Mouse (Mus musculus) testis, adult 2 months (tissue): ENCODE measurements around the gene Unc5cl.

Source experiments
- CTCF ChIP-seq: fragments of 200-500 bp; IDR thresholded peaks from 2 replicates; pipeline ENCODE4 v1.5.1; 2012; ENCODE audit warnings: low read depth, mild to moderate bottlenecking, inconsistent platforms, low read length, moderate library complexity; ENCODE audit not compliant: control insufficient read depth, insufficient read depth, insufficient replicate concordance
- POLR2A ChIP-seq: fragments of 200-500 bp; IDR thresholded peaks from 2 replicates; pipeline ENCODE4 v1.6.1; 2012; ENCODE audit warnings: low read depth, mild to moderate bottlenecking, inconsistent platforms, low read length, moderate library complexity; ENCODE audit not compliant: control insufficient read depth

DNA sequence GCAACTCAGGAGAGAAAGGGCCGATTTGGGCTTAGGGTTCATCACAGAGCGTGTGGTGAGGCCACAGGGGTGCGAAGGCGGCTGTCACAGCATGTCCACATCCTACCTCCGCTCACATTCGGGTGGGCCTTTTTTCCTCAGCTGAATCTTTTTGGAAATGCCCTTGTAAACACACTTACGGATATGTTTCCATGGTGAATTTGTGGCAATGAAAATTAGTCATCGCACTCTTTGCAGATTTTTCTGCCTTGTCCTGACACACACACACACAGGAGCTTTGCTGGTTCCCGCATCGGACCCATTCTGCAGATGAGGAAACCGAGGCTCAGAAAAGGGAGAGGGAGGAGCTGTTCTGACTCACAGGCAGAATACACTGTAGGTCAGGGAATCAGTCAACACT lies 91.3 kb downstream of the Unc5cl start:
- no peak for TF ChIP-seq POLR2A
- no peak for TF ChIP-seq CTCF
